Mouse (Mus musculus): Measurements from ENCODE around the gene Ccdc113.

- no peak for TF ChIP-seq CTCF (IDR thresholded peaks at IDR 0.05; ENCODE audit: low read depth, low read length)
- TF ChIP-seq POLR2A (IDR thresholded peaks at IDR 0.05; ENCODE audit: borderline replicate concordance, low read depth, low read length), result no peak
Measured at GRCm38 (mm10) chr8:95505606-95506005, 28.3 kb upstream of the Ccdc113 start.
